Mouse (Mus musculus): Measurements from ENCODE around the gene Mogs.
"Not testable (repeated sequence)": the region's sequence is repeated elsewhere in the genome, so short reads cannot be mapped to it uniquely, and the experiment has no call there.

Gene Mogs

DNA sequence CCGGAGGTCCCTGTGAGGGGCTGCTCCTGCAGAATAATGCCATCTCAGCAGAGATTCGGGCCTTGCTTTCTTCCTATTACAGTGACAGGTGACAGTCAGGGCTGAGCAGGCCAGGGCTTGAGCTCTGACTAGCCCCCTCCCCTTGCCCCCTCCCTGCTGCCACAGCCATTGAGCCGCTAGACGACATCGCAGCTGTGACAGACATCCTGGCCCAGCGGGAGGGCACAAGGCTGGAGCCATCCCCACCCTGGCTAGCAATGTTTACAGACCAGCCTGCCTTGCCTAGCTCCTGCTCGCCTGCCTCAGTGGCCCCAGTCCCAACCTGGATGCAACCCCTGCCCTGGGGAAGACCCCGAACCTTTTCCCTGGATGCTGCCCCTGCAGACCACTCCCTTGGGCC lies 36.4 kb downstream of the Mogs start:
- DNase-seq (ENCODE audit: low spot score) = no peak

DNA sequence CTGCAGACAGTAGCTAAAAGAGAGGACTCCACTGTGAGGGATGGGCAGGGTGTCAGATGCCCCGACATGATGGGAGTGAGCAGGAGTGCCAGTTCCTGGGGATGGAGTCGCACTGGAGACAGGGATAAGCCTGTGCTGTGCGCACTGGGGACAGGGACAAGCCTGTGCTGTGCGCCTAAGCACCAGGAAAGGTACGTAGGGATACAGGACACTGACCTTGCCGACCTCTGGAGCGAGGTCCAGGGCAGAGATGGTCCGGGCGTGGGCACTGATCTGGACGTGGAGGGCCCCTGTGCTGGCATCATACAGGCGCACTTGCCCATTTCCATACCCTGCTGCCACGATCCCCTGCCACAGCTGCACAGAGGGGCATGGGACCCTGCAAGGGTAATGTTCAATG lies 37.7 kb downstream of the Mogs start:
- DNase-seq (ENCODE audit: low spot score) = no peak

DNA sequence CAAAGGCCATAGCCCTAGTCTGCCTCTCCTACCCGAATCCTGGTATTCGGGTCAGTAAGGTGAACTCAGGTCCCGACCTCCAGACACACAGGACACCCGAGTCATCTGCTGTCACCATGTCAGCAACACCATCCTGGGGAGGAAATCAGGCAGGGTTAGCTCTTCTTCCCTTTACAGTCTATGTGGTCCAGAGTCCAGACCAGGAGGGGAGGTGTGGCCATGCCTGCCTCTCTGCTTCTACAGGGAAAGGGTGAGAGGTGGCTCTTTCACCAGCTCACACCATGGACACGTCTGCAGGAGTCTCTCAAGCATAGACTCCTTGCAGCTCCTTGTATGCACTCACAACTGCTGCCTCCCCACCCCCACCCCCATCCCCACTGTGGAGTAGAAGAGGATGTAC lies 38.2 kb downstream of the Mogs start:
- no peak for DNase-seq (ENCODE audit: low spot score)

DNA sequence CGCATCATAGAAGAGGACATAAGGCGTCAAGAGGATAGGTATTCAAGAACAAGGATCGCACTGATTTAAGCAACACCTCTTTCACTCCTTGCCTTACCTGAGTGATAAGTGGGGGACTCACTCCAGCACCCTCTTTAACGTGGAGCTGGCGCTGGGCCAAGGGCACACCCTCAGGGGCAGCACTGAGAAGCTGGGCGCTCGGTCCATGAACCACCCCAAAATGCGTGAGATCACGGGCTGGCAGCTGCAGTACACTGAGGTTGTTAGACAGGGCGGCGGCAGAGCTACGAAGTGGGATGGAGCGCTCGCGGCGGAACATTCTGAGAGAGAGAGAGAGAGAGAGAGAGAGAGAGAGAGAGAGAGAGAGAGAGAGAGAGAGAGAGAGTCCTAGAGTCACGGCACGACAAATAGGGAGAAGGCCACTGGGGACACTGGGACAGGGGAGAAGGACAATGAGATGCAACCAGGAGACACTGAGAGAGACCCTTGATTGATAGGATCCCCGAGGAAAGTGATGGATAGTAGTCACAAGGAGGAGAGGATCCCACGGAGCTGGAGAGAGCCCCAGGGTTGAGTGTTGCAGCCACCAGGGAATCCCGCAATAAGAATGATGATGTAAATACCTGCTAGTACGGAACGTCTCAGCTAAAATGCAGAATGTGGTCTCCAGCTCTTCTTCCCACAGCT lies 40.4 kb downstream of the Mogs start:
- peak; percentile 70 for DNase-seq (ENCODE audit: low spot score)

DNA sequence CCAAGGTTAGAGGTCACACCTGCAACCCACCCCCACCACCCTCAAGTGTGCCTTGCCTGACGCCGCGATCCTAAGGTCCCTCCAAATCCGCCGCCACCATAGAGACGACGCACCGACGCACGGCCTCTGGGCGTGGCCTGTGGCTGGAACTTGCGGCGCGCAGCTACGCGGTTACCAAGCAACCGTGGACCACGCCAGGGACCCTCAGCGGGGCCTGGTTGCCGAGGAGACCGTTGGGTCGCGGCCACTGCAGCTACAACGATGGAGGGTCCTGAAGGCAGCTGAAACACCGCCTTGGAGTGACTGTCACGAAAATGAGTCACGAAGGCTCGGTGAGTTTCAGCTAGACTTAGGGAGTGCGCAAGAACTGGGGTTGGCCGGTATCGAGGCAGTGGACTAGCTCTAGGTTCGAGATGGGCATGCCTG lies 41.0 kb downstream of the Mogs start, which contains the start of the genes Wdr54 and 1700003E16Rik:
Gene Wdr54 (minus strand): TSS at position 139 of the 426 bp plus-strand sequence.
Gene 1700003E16Rik (plus strand): TSS at position 146 of the 426 bp plus-strand sequence.
- peak; percentile 79 for DNase-seq (ENCODE audit: low spot score)

DNA sequence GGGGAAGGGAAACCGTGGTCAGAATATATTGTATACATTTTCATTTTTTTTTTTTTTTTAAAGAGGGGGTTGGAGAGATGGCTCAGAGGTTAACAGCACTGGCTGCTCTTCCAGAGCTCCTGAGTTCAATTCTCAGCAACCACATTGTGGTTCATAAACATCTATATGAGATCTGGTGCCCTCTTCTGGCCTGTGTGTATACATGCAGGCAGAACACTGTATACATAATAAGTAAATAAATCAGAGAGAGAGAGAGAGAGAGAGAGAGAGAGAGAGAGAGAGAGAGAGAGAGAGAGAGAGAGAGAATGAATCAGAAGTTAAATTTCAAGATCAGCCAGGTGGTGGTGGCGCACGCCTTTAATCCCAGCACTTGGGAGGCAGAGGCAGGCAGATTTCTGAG lies 44.2 kb downstream of the Mogs start:
- not testable (repeated sequence) for DNase-seq (ENCODE audit: low spot score)

DNA sequence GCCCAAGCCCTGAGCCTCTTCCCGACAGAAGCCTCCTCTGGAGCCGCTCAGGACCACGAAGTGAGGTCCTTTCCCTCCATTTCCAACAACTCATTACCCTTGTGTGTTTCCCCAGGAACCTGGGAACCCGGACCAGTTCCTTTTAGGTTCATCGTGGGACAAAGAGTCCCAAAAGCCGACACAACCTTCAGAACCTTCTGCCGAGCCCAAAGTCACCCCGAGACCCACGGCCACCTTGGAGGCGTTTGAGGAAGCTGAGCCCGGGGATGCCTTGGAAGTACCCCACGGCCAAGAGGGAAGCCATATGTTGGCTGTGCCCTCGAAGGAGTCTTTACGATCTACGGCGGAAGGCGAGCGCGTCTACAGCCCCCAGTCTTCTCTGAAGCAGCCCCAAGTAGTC lies 46.1 kb downstream of the Mogs start:
- DNase-seq (ENCODE audit: low spot score) = no peak

DNA sequence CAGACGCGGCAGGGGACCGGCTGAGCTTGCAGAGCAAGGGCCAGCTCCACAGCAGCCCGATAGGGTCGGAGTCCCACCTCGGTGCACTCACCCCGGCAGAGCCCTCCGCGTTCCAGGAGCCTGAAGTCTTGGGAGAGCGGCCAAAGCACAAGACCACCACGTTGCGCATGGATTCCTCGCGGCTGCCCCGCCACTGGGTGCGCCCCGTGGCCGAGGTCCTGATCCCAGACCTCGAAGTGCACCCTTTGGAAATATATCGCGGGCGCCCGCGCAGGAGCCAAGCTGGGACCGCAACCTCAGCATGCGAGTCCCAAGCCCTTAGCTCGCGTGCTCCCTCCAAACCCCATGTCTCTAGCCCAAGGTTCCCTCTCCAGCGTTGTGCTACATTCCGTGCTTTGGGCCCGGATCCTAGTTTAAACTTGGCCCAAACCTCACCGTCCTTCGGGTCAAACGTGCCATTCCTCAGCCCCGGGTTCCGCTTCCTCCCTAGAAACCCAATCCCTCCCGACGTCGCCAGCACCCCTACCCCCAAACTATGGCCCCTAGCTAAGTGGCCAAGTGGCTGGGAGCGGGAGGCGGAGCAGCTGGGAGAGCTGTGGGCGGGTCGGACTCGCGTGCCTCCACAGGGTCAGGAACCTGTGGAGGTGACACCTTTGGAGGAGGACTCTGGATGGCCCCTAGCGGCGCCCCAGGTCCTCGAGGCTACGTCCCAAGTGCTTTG lies 46.8 kb downstream of the Mogs start:
- peak; percentile 65 for DNase-seq (ENCODE audit: low spot score)

DNA sequence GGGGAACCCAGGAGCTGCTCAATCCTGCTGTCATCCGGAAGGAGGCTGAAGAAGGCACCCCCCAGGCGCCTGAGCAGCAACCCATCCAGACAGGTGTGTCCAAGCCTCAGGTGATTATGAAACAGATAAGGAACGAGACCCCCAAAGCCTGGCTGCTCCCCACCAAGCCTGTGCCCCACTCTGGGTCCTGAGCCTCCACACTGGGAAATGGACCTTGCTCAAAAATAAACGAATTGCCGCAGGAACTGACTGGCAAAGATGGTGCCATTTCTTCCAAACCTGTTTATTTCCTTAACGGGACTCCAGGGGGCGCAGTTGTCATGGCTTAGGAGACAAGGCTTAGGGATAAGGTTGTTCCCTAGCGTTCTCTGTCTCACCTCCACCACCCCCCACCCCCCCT lies 47.4 kb downstream of the Mogs start:
- peak; percentile 80 for DNase-seq (ENCODE audit: low spot score)

DNA sequence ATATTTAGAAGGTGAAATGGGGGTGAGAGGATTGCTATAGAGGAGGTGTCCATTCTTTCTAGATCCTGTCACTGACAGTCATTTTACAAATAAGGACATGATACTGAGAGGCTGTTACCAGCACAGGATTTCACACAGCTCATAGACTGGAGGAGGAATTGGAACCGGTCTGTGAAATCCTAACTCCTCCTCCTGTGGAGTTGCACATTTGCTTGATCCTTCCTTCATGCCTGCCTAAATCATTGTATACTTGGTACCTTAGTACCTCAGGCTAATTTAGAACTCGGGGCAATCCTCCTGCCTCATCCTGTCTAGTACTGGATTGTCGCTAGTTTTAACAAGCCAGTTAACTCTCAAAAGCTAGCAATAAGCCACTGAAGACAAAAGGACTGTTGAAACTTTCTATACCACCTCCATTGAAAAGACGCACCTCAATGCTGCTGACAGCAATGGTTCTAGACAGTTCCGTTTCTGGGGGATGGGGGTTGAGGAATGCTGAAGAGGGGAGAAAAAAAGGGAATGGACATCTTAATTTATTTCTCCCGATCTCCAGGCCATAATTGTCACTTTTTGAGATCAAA lies 49.8 kb downstream of the Mogs start:
- no peak for DNase-seq (ENCODE audit: low spot score)

DNA sequence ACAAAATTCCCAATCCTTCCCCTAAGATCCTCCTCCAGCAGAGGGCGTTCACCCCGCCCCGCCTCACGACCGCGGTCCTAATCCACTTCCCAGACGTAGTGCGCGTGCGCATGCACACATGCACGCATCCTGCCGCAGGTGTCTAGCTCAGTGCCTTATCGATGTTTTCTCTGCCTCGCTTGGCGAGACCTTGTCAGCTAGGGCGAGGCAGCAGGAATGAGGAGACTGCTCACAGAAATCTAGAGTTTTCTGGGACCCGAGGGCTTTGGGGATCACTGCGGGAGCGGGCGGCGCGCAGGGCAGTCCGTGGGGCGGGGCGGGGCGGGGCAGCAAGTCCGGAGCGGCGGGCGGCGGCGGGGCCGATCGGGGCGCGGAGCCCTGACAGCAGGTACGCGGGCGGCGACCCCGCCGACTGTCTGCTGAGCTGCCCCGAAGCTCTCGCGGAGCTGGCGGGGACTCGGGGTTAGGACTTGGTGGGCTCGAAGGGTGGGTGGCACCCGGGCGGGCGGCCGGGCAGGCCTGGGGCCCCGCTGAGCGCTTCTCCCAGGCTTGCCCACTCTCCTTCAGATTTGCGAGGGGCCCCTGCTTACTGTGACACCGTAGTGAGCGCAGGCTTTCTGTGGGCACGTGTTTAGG lies 50.4 kb downstream of the Mogs start, which contains the start of gene Dctn1:
Gene Dctn1 (plus strand): TSS at position 314 of the 636 bp plus-strand sequence.
- peak; percentile 97 for DNase-seq (ENCODE audit: low spot score)

DNA sequence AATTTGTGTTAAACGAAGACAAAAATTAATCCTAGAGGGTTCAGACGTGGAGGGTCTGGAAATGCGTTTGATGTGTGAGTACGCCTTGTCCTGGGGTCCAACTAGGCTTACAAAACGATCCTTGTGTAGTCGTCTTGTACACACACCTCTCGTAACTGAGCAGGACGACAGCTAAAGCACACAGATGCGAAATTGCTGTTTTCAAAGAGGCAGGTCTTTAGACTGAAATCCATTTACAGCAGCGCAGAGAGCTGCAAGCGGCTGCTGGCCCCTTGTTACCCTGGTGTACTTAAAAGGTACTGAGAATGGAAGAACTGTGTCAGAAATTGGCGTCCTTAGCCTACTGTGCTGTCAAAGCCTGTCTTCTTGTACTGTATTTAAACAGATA lies 50.9 kb downstream of the Mogs start:
- no peak for DNase-seq (ENCODE audit: low spot score)
